Mouse (Mus musculus): ENCODE measurements around the gene Ndufaf8. TPM values are rescaled to one million over a fixed set of nuclear protein-coding genes. Genes with fewer than 3 reads are reported as not detected.

The Ndufaf8 gene
- polyA plus RNA-seq, 1 experiment from 2014 or later: 102 TPM

GRCm38 (mm10) chr11:120064006-120064667 is 34.6 kb upstream of the Ndufaf8 start:
- H3K36me3 ChIP-seq (ENCODE audit: control insufficient read depth, insufficient read depth, low read length): peaks cover 8% of the 10 kb centered on the region
- H3K4me2 ChIP-seq: no peak overlapping the region
- no peaks in the 10 kb centered on the region for H3K27me3 ChIP-seq (replicated peaks; ENCODE audit: control insufficient read depth, insufficient read depth, low read length)
- WGBS: 69% methylated on average over 13 of the region's 13 CpGs
- no peaks in the 10 kb centered on the region for H3K4me1 ChIP-seq (replicated peaks; ENCODE audit: control insufficient read depth, insufficient read depth, low read length)
- no peaks in the 10 kb centered on the region for H3K9me3 ChIP-seq (ENCODE audit: control insufficient read depth, low read length)
- H3K27ac ChIP-seq (ENCODE audit: low read depth, low read length): no peak overlapping the region
- H3K4me3 ChIP-seq (ENCODE audit: low read depth, low read length): no peak overlapping the region
- no peak for ATAC-seq (replicated peaks; ENCODE audit: low FRiP score)
- H3K9ac ChIP-seq (ENCODE audit: low read depth, low read length): no peak overlapping the region
- DNase-seq (ENCODE audit: low spot score): no peak

DNA sequence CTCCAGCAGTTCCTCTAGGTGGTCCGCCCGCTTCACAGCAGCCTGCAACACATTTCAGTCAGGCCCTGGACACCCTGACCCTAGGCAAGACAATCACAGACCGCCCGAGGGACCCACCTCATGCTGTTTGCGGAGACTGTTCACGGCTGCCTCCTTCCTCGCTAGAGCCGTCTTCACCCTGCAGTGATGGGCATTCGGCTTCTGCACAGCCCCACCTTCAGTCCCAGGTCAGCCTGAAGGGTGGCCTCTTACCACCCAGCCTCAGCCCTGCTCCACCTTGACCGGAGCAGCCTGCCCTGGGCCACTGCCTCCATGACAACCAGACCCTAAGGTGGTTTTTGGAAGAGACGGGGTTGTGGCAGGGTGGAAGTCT is 34.1 kb upstream of the Ndufaf8 start:
- no peaks in the 10 kb centered on the region for H3K4me1 ChIP-seq (replicated peaks; ENCODE audit: control insufficient read depth, insufficient read depth, low read length)
- 86% methylated on average over 11 of the region's 11 CpGs for whole genome bisulfite sequencing
- H3K9me3 ChIP-seq (ENCODE audit: control insufficient read depth, low read length): no peaks in the 10 kb centered on the region
- H3K9ac ChIP-seq (ENCODE audit: low read depth, low read length): no peak overlapping the region
- no peak overlapping the region for H3K4me3 ChIP-seq (ENCODE audit: low read depth, low read length)
- H3K4me2 ChIP-seq: no peak overlapping the region
- ATAC-seq (replicated peaks; ENCODE audit: low FRiP score) (no peak), DNase-seq (ENCODE audit: low spot score) (no peak)
- H3K36me3 ChIP-seq (ENCODE audit: control insufficient read depth, insufficient read depth, low read length): peaks cover 8% of the 10 kb centered on the region
- no peaks in the 10 kb centered on the region for H3K27me3 ChIP-seq (replicated peaks; ENCODE audit: control insufficient read depth, insufficient read depth, low read length)
- H3K27ac ChIP-seq (ENCODE audit: low read depth, low read length): no peak overlapping the region

GRCm38 (mm10) chr11:120065291-120065690 is 33.4 kb upstream of the Ndufaf8 start:
- Histone ChIP-seq H3K27ac (ENCODE audit: low read depth, low read length) (no peak overlapping the region), H3K9me3 (ENCODE audit: control insufficient read depth, low read length) (no peaks in the 10 kb centered on the region), H3K4me3 (ENCODE audit: low read depth, low read length) (no peak overlapping the region), H3K27me3 (replicated peaks; ENCODE audit: control insufficient read depth, insufficient read depth, low read length) (no peaks in the 10 kb centered on the region), H3K9ac (ENCODE audit: low read depth, low read length) (0 out of 2 replicates have a peak overlapping the region, but pooled peaks have one; percentile 13), H3K4me1 (replicated peaks; ENCODE audit: control insufficient read depth, insufficient read depth, low read length) (no peaks in the 10 kb centered on the region), H3K36me3 (ENCODE audit: control insufficient read depth, insufficient read depth, low read length) (peaks cover 11% of the 10 kb centered on the region), H3K4me2 (peak overlapping the region; percentile 45)
- 28% methylated on average over 10 of the region's 10 CpGs for WGBS
- DNase-seq (ENCODE audit: low spot score) (peak; percentile 54), ATAC-seq (replicated peaks; ENCODE audit: low FRiP score) (peak; percentile 54; the same call in 1 of the 2 replicates)

- Histone ChIP-seq H3K4me2 (no peak overlapping the region), H3K4me3 (ENCODE audit: low read depth, low read length) (no peak overlapping the region), H3K4me1 (replicated peaks; ENCODE audit: control insufficient read depth, insufficient read depth, low read length) (no peaks in the 10 kb centered on the region), H3K27ac (ENCODE audit: low read depth, low read length) (no peak overlapping the region), H3K27me3 (replicated peaks; ENCODE audit: control insufficient read depth, insufficient read depth, low read length) (no peaks in the 10 kb centered on the region), H3K36me3 (ENCODE audit: control insufficient read depth, insufficient read depth, low read length) (peaks cover 19% of the 10 kb centered on the region), H3K9me3 (ENCODE audit: control insufficient read depth, low read length) (no peaks in the 10 kb centered on the region), H3K9ac (ENCODE audit: low read depth, low read length) (no peak overlapping the region)
- 74% methylated on average over 17 of the region's 17 CpGs for WGBS
- ATAC-seq (replicated peaks; ENCODE audit: low FRiP score) (no peak), DNase-seq (ENCODE audit: low spot score) (no peak)
Measured at GRCm38 (mm10) chr11:120067834-120068233, 30.9 kb upstream of the Ndufaf8 start.

GRCm38 (mm10) chr11:120069261-120069660 is 29.5 kb upstream of the Ndufaf8 start:
- Histone ChIP-seq H3K9me3 (ENCODE audit: control insufficient read depth, low read length) (no peaks in the 10 kb centered on the region), H3K4me3 (ENCODE audit: low read depth, low read length) (no peak overlapping the region), H3K4me2 (no peak overlapping the region), H3K36me3 (ENCODE audit: control insufficient read depth, insufficient read depth, low read length) (peaks cover 19% of the 10 kb centered on the region), H3K27ac (ENCODE audit: low read depth, low read length) (no peak overlapping the region), H3K4me1 (replicated peaks; ENCODE audit: control insufficient read depth, insufficient read depth, low read length) (no peaks in the 10 kb centered on the region), H3K27me3 (replicated peaks; ENCODE audit: control insufficient read depth, insufficient read depth, low read length) (no peaks in the 10 kb centered on the region), H3K9ac (ENCODE audit: low read depth, low read length) (no peak overlapping the region)
- no peak for ATAC-seq (replicated peaks; ENCODE audit: low FRiP score)
- 59% methylated on average over 11 of the region's 11 CpGs for WGBS
- DNase-seq (ENCODE audit: low spot score): no peak

GRCm38 (mm10) chr11:120070286-120070930 is 28.3 kb upstream of the Ndufaf8 start:
- Histone ChIP-seq H3K27ac (ENCODE audit: low read depth, low read length) (no peak overlapping the region), H3K4me3 (ENCODE audit: low read depth, low read length) (no peak overlapping the region), H3K36me3 (ENCODE audit: control insufficient read depth, insufficient read depth, low read length) (peaks cover 19% of the 10 kb centered on the region), H3K4me1 (replicated peaks; ENCODE audit: control insufficient read depth, insufficient read depth, low read length) (no peaks in the 10 kb centered on the region), H3K4me2 (no peak overlapping the region), H3K9me3 (ENCODE audit: control insufficient read depth, low read length) (no peaks in the 10 kb centered on the region), H3K27me3 (replicated peaks; ENCODE audit: control insufficient read depth, insufficient read depth, low read length) (no peaks in the 10 kb centered on the region), H3K9ac (ENCODE audit: low read depth, low read length) (no peak overlapping the region)
- DNase-seq (ENCODE audit: low spot score): no peak
- WGBS: 90% methylated on average over 26 of the region's 27 CpGs
- ATAC-seq (replicated peaks; ENCODE audit: low FRiP score): no peak

DNA sequence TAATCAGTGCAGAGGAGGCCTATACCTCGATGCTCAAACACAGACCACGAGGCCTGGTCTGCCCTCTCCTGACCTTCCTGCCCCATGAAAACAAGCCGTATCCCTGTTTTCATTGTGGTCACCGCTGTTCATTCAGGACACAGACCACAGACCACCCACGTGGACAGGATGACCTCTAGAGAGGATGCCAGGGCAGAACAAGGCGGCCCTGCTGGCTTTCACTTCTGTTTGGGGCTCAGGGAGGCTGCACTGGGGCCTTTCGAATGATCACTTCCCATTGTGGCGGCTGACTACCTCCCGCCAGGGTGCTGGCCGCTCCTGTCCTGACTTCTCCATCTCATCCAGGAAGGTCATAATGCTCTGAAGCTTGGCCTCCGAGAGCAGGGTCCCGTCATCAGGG is 27.7 kb upstream of the Ndufaf8 start:
- DNase-seq (ENCODE audit: low spot score): no peak
- H3K36me3 ChIP-seq (ENCODE audit: control insufficient read depth, insufficient read depth, low read length): peaks cover 19% of the 10 kb centered on the region
- no peak overlapping the region for H3K27ac ChIP-seq (ENCODE audit: low read depth, low read length)
- no peak overlapping the region for H3K4me2 ChIP-seq
- no peaks in the 10 kb centered on the region for H3K4me1 ChIP-seq (replicated peaks; ENCODE audit: control insufficient read depth, insufficient read depth, low read length)
- WGBS: 69% methylated on average over 12 of the region's 12 CpGs
- no peak overlapping the region for H3K4me3 ChIP-seq (ENCODE audit: low read depth, low read length)
- H3K27me3 ChIP-seq (replicated peaks; ENCODE audit: control insufficient read depth, insufficient read depth, low read length): no peaks in the 10 kb centered on the region
- H3K9ac ChIP-seq (ENCODE audit: low read depth, low read length): no peak overlapping the region
- no peaks in the 10 kb centered on the region for H3K9me3 ChIP-seq (ENCODE audit: control insufficient read depth, low read length)
- ATAC-seq (replicated peaks; ENCODE audit: low FRiP score): no peak

GRCm38 (mm10) chr11:120071731-120072320 is 26.9 kb upstream of the Ndufaf8 start:
- H3K9ac ChIP-seq (ENCODE audit: low read depth, low read length): no peak overlapping the region
- ATAC-seq (replicated peaks; ENCODE audit: low FRiP score) (no peak), DNase-seq (ENCODE audit: low spot score) (no peak)
- H3K4me1 ChIP-seq (replicated peaks; ENCODE audit: control insufficient read depth, insufficient read depth, low read length): no peaks in the 10 kb centered on the region
- no peak overlapping the region for H3K4me2 ChIP-seq
- H3K9me3 ChIP-seq (ENCODE audit: control insufficient read depth, low read length): no peaks in the 10 kb centered on the region
- no peak overlapping the region for H3K27ac ChIP-seq (ENCODE audit: low read depth, low read length)
- WGBS: 84% methylated on average over 7 of the region's 7 CpGs
- H3K27me3 ChIP-seq (replicated peaks; ENCODE audit: control insufficient read depth, insufficient read depth, low read length): no peaks in the 10 kb centered on the region
- peaks cover 21% of the 10 kb centered on the region for H3K36me3 ChIP-seq (ENCODE audit: control insufficient read depth, insufficient read depth, low read length)
- H3K4me3 ChIP-seq (ENCODE audit: low read depth, low read length): no peak overlapping the region
